Mouse (Mus musculus): Measurements from ENCODE around the gene Armcx1. TPM values are rescaled to one million over a fixed set of nuclear protein-coding genes. Genes with fewer than 3 reads are reported as not detected.
"Not testable (repeated sequence)": the region's sequence is repeated elsewhere in the genome, so short reads cannot be mapped to it uniquely, and the experiment has no call there.

The Armcx1 gene
- total RNA-seq, 1 experiment: 13.7 TPM

DNA sequence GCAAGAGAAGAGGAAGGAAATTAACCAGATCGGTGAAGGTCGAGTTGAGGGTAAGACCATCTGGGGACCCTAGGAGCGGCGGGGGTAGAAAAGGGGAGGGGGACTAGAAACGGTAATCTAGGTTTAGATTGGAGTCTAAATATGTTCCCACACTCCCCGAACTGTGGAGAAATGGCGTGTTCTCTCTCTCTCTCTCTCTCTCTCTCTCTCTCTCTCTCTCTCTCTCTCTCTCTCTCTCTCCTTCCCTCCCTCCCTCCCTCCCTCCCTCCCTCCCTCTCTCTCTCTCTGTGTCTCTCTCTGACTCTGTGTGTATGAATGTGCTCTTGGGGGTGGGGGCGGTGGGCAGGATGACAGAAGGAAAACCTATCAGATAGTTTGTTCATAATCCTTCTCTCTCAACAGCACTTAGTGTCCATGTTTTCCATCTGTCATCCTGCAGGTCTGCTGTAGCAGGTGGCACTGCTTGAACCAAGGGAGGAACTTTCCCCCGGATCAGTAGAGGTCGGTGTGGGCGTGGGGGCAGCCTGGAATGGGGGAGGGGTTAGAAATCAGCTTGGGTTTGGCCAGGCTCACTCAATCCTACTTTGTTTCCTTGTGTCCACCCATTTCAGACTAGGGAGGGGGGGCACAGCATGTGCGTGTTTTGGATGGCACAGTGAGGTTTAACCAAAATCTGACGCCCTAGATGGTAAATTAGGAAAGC is 39.7 kb downstream of the Armcx1 start:
- no peak overlapping the region for H3K27ac ChIP-seq (ENCODE audit: insufficient read depth, low read depth, low read length, poor library complexity, severe bottlenecking)
- DNase-seq (ENCODE audit: low read depth, low spot score): no peak
- in situ Hi-C loops (cut with MboI; ENCODE audit: low sequenced_read_pairs in 2 of 2, unreplicated experiment in 2 of 2): no loop called here
- H3K36me3 ChIP-seq (ENCODE audit: control insufficient read depth, insufficient read depth, low read length, poor library complexity, severe bottlenecking): no peaks in the 10 kb centered on the region
- H3K9me3 ChIP-seq (ENCODE audit: control insufficient read depth, insufficient read depth, low read depth, low read length): no peaks in the 10 kb centered on the region
- H3K9ac ChIP-seq (ENCODE audit: insufficient read depth, low read depth, low read length, poor library complexity, severe bottlenecking): peak overlapping the region; percentile 22; the same call in 1 of the 2 replicates
- H3K4me3 ChIP-seq (ENCODE audit: insufficient read depth in 1 of 2, low read depth in 1 of 2, low read length in 2 of 2, poor library complexity in 1 of 2, severe bottlenecking in 1 of 2): peak overlapping the region; percentile 62 to 72
- TF ChIP-seq HCFC1 (IDR thresholded peaks at IDR 0.05; ENCODE audit: borderline replicate concordance, insufficient read depth, low read length) (no peak), ZNF384 (IDR thresholded peaks at IDR 0.05; ENCODE audit: low read depth, low read length) (no peak), CHD2 (IDR thresholded peaks at IDR 0.05; ENCODE audit: low read depth, low read length) (no peak), ZC3H11A (IDR thresholded peaks at IDR 0.05; ENCODE audit: borderline replicate concordance, low read depth, low read length) (no peak), MAFK (IDR thresholded peaks at IDR 0.05; ENCODE audit: insufficient read depth, low read depth, low read length) (no peak)
- H3K4me1 ChIP-seq (ENCODE audit: control insufficient read depth in 2 of 2, insufficient read depth in 2 of 2, low read length in 2 of 2, poor library complexity in 1 of 2): peaks cover 0 to 2% of the 10 kb centered on the region in 2 experiments; a peak in 1 of 4 replicates

DNA sequence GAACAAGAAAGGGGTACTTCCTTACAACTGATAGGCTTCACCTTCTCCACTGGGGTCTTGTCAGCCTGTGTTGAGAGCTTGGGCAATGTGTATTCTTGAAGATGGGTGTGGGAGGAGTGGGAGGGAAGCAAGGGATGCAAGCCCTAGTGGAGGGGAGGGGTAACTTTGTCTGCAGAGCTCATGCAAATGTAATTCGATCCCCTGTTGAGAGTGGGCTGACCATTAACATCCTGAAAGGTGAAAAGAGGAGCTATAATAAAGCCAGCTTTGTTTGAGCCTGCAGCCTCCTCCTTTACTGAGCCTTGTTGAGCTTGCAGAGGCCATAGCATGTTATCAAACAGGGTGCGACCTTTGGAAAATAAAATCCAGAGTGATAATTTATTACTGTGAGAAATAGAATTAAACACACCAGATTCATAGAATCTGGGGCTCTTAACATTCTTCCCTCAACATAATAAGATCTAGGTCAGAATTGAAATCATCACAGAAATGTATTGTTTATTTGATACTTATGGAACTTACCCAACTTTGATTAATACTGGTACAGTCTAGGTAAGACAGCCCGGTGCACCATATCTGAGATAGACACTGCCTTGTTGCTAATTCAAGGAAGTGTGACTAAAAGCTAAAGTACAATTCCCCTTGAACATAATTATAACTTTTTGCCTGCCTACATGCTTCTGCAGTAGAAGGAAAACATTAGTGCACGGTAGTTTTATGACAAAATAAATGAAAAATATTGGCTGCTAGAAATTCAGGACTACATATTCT is 45.9 kb downstream of the Armcx1 start:
- H3K36me3 ChIP-seq (ENCODE audit: control insufficient read depth, insufficient read depth, low read length, poor library complexity, severe bottlenecking); DNase-seq (ENCODE audit: low read depth, low spot score); H3K4me3 ChIP-seq (ENCODE audit: insufficient read depth in 1 of 2, low read depth in 1 of 2, low read length in 2 of 2, poor library complexity in 1 of 2, severe bottlenecking in 1 of 2); H3K27ac ChIP-seq (ENCODE audit: insufficient read depth, low read depth, low read length, poor library complexity, severe bottlenecking); H3K9me3 ChIP-seq (ENCODE audit: control insufficient read depth, insufficient read depth, low read depth, low read length); H3K4me1 ChIP-seq (ENCODE audit: control insufficient read depth in 2 of 2, insufficient read depth in 2 of 2, low read length in 2 of 2, poor library complexity in 1 of 2); in situ Hi-C loops (cut with MboI; ENCODE audit: low sequenced_read_pairs in 2 of 2, unreplicated experiment in 2 of 2); H3K9ac ChIP-seq (ENCODE audit: insufficient read depth, low read depth, low read length, poor library complexity, severe bottlenecking): not testable (repeated sequence)

Other genes starting within 250 kb of the Armcx1 start
- 1.0 and 3.3 TPM in 2 replicates for gene Taf7l, start 241.5 kb upstream of the Armcx1 start, total RNA-seq (2012; rRNA removed)
- 20.2 and 42.4 TPM in 2 replicates for gene Timm8a1, start 176.1 kb upstream of the Armcx1 start, total RNA-seq (2012; rRNA removed)
- gene Btk, start 134.4 kb upstream of the Armcx1 start, total RNA-seq (2012; rRNA removed): 0.31 TPM in 1 of 2 replicates, not detected in the other
- 1,690 and 1,886 TPM in 2 replicates for gene Rpl36a, start 132.3 kb upstream of the Armcx1 start, total RNA-seq (2012; rRNA removed)
- gene Gla, start 116.8 kb upstream of the Armcx1 start, total RNA-seq (2012; rRNA removed): 17.2 and 26.7 TPM in 2 replicates
- gene Hnrnph2, start 116.8 kb upstream of the Armcx1 start, total RNA-seq (2012; rRNA removed): 40.6 and 53.6 TPM in 2 replicates
- gene Armcx4, start 31.4 kb upstream of the Armcx1 start, total RNA-seq (2012; rRNA removed): 16.7 and 23.6 TPM in 2 replicates
- gene Armcx6, start 33.5 kb downstream of the Armcx1 start, total RNA-seq (2012; rRNA removed): 4.2 and 8.0 TPM in 2 replicates
- gene Armcx3, start 38.6 kb downstream of the Armcx1 start, total RNA-seq (2012; rRNA removed): 5.5 and 5.8 TPM in 2 replicates
- gene Armcx2, start 91.3 kb downstream of the Armcx1 start, total RNA-seq (2012; rRNA removed): 20.7 and 35.6 TPM in 2 replicates
- 0.26 and 0.36 TPM in 2 replicates for gene Nxf2, start 246.8 kb downstream of the Armcx1 start, total RNA-seq (2012; rRNA removed)

Measured in ES-E14 (cell line).